Mouse (Mus musculus) frontal cortex, postnatal 36 days (tissue): ENCODE measurements around the gene Tekt1.
"Not testable (repeated sequence)": the region's sequence is repeated elsewhere in the genome, so short reads cannot be mapped to it uniquely, and the experiment has no call there.

ENCODE experiments used
- DNase-seq, 2 experiments: peaks; one replicate each; pipeline ENCODE4 v3.0.0; 2022; ENCODE audit warnings: low spot score in 2 of 2

Gene Tekt1

DNA sequence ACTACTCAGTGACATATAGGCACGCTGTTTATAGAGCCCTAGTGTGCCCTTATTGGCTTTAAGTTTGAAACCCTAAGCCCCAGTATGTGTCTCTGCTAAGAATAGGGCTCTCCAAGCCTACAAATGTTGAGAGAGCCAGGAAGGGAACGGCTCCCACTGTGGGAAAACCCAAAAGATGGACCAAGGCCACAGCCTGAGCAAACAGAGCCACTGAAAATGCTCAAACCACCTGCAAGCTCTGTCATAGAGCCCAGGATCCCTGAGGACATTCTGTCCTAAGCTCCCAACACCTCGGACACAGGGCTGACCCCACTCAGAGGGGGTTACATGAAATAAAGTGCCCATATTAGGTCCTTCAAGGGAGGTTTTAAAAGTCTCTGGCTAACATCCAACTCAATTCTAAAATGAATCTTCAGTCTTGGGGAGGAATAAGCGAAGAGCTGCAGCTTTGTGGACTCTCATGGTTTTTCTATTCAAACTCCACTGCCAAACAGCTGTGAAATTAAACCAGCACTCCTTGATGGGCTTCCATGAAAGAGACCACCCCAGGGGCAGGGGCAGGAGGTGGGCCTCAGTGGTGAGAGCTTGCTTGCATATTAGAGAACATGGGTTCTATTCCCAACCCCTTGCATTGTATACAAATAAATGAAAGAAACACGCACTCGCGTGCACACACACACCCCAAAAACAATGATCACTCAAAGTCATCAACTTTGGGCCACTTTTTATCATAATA lies 27.3 kb upstream of the Tekt1 start:
- no peak for DNase-seq

DNA sequence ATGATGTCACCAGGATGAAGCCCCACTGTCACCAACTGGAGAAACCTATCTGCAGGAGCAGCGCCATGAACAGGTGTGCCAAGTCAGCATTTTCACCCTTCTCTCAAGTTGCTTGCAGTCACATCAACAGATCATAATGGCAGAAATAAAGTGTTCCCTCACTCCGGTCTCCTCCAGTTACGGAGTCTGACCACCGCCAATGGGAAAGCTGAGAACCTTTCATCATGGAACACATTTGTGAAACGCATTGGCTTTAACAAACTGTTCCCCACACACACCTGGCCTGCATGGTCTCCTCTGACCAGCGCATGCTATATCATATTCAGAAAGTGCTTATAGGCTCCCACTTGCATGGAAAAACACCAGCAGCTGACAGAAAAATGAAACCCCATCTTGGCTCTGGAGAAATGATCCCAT lies 25.9 kb upstream of the Tekt1 start:
- no peak for DNase-seq

DNA sequence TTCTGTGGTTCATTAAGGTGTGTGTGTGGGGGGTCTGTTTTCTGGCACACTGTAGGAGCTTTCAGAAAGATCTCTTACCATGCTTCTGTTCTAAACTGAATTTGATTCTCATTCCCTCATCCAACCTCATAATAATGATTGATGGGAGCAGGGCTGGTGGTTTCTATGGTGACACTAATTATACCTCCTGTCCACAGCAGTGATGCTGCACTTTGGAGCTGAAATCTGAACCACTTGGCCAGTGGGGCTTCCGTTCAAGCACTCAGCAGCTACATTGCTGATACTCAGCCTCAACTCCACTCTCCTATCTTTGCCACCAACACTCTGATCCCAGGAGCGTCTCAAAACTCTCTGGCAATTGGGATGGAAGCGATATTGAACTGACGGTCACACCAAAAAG lies 17.1 kb upstream of the Tekt1 start:
- DNase-seq, result no peak

DNA sequence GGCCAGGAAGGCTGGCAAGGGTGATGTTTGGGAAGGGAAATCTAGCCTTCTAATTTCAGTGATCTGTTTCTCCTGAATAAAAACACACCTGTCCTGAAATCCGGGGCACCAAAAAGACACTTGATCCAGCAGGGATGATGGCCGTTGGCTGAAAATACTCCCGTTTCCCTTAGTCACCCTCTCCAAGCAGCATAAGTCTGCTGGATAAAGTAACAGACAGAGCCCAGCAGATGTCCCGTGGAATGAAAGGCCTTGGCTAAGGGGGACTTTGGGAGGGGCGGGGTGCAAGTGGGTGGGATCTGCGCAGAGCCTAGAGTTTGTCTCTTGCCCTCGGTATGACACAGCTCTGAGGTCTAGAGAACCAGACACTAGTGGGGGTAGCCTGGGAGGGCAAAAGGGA lies 16.0 kb upstream of the Tekt1 start:
- DNase-seq, result no peak

DNA sequence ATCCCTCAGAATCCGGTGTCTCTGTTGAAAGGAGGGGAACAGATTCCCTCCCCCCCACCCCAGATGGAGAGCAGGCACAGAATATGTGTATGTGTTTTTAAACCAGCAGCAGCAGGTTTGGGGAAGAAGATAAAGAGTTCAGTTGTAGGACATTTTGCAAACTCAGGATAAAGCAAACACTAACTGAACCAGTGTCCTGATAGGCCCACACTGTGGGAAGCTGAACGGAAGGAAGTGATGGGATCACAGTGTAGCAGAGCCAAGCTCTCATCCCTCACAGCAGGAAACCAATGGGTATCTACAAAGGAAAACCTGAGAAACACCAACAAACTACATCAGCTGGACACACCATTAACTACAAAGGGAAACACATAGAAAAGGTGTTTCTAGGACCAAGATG lies 14.3 kb upstream of the Tekt1 start:
- DNase-seq, result no peak

DNA sequence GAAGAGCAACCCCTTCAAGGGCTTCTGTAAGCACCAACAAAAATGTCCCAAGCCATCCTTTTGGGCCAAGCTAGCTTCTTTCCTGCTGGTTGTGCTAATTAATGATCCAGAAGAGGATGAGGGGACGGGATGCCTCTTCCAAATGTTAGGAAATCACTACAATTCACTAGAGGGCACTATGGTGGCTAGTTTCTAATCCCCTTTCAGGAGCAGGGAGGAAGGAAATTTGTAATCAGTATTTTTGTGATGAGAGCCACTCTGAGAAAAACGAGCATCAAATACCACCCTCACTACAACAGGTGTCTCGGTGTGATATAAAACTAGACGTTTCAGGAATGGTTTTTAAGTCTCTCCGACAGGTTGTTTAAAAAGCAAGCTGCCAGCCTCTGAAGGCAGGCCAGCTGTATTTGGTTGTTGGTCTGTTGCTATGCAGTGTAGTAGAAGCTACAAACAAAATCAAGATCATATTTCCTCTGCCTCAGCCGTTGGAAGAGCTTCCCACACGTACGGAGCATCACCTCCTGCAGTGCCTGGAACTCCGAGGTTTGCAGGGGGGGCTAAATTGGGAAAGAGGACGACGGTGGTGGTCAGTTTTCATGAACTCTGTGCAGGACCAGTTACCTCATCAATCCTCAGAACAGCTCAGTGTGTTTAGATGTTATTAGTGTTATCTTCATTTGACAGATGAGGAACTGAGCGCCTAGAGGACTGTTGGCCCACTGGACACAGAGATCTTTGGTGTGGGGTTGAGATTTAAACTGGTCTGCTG lies 7.8 kb upstream of the Tekt1 start:
- no peak for DNase-seq

DNA sequence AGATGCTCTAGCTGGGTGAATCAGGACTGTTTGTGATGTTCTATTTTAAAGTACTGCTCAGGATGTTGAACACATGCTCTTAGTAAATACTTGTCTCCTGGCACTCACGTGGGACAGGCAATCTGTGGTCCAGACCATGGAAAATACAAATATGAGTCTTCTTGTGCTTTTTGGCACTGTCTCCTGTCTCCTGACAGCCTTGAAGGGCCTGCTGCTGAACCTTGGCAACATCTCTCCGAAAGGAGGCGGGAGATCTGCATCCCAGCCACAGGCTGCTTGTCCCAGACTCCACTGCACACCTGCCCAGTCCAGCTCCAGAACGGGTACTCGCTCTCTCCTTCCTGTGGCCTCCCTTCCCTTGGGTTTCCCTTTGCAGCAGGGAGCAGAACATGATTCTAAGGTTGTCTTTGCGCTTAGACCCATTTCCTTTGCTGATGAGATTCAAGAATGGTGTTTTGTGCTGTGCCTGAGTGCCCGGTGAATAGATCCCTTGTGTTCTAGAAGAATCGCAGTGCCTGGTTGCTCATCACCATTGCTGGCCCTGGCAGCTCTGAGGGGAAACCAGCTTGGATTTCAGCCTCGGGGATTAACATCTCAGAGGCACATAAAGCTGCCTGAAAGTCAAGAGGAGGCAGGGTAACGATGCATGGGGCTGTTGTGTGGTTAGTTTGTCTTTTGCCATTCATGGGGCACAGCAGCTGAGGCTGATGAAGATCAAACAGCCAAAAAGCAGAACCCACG lies 5.9 kb upstream of the Tekt1 start:
- no peak for DNase-seq

DNA sequence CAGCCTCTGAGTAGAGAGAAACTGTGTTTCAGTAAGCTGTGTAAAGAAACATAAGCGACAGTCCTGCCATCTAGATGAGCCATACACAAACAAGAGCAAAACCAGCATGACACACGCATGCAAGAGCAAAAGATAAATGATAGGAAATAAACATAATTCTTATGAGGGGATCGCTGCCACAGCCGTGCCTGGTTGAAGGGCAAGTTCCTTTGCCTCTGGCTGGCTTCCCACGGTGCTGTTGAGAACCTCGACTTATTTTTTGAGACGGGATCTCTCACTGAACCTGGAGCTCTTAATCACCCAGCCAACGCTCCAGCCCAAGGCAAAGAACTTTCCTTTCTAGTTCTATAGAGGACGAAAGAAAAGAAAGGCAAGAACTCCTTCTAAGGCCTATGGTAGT lies 3.9 kb upstream of the Tekt1 start:
- DNase-seq, result no peak

DNA sequence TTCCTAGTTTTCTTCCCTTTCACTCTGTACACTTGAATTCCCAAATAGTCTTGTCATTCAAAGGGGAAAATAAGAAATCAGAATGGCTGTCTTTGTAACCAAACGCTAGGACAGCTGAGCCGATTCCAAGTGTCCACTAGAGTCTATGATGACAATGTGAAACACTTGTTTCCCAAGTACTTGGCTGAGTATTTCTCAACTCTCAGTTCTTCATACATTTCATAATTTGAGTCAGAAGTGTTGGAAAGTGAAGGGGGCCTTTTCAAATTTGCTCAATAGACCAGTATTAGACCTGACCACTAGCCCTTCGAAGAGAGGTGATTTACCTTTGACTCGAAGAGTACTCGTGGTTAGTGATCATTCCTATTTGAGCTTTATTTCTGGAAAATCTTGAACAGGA lies 2.3 kb upstream of the Tekt1 start:
- DNase-seq, result no peak

DNA sequence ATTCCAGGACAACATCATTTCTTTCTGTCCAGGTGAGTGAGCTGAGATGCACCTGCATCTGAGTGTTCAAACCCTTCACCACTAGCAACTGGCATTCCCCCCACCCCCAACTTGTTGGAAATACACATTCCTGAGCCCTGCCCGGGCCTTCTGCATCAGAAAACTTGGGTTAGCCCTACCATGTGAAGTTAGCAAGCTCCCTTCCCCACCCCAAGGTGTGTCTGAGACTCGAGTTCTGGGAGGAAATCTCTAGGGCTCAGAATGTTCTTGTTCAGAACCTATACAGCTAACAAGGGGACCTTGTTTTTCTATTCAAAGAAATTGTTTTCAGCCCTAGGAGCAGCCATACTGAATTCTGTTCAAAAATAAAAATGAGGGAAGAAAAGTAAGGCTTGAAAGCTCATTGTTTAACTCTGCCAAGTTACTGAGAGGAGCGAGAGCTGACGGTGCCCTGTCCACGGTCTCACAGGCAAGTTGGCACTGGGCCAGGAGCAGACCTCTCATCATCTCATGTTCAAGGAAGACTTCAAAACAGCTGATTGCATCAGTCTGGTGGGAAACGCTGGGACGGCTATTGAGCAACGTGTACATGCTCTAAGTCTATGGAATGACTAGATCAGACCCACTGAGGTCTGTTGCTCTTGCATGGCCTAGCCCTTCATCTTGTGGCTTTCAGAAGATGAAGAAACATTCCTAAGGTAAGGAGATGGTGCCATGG lies 1.4 kb upstream of the Tekt1 start:
- no peak for DNase-seq

DNA sequence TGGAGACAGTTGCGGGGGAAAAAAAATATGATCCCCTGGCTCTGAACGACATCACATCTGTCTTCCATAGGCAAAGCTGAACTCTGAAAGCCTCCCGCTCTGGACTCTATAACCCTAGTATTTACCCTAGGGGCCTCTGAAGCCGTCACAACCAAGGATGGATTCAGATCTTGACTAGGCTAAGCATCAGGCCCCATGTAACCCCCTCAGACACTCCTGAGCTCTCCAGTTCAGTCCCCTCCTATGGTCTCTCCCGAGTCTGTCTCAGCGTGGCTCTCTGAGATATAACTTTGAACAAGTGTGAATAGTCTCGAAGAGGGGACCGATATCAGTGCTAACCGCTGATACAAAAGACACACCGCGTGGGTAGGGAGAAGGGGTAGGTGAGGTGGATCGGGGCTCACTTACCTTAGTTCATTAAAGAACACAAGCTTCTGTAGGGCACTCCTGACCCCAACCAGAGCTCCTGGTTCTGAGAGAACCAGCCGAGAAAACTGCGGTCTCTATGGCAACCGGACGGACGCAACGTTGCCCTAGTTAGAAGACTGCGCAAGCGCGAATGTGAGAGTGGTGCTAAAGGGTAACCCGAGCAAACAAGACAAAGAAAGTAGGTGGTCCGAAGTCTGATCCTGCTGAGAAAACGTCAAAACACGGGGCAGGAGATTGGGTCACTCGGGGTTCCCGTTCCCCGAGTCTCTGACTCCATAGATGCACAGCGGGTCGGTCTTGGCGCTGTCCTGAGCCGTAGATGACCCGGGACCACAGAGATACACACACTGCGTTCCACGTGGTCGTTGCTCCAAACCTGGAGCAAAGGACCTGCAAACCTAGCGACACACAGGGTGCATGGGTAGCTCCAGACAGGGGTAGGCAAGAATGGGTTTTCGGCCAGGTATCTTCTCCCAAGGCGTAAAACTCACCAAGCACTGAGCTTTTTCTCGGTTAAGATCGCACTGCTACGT lies 576 bp downstream of the Tekt1 start:
- DNase-seq, result peak; percentile 74 to 83

DNA sequence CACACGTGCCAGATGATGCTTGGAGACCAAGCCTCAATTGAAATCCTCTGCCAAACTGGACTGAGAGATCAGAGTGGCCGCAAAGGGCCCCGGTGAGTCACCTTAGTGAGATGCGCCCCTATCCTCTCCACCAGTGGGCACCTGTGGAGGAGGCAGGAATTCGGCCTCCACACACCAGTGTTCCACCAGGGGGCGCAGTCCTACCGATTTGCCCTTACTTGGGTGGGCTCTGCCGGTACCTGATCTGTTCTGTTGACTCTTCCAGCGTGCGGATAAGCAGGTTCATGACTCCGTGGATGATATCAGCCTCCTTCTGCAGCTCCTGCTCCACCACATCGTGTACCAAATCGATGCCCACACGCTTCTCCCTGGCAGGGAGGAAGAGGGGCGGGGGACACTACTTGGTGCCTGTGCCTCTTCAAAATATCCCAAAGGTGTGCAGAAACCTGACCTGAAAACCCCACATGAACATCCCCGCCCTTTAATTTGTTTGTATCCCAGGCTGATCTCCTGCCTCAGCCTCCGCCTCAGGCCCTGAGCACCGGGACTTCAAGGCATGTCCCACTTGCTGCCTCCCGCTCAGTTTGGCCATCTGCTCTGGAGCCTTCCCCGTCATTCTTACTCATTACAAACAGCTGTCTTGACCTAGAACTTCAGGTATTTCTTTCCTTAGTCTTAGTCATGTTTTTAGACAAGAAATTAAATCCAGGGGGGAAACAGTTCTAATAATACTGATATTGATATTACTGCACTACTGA lies 7.1 kb downstream of the Tekt1 start:
- peak; percentile 53 to 55 for DNase-seq

DNA sequence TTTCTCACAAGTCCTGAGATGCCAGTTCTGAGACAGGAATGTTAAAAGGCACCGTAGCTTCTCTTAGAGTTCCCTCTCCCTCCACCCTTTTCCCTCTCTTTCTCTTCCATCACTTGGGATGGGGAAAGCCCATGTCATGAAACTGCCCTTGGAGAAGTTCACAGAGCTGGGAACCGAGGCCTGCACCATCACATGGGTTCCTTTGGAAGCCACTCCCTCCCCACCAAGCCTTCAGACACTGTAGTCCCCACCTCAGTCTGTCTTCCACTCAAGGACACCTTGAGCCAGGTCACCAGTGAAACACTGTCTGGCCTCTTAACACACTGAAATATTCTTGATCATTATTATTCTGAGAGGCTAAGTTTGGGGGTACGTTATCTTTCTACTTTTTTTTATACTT lies 9.1 kb downstream of the Tekt1 start:
- no peak for DNase-seq

DNA sequence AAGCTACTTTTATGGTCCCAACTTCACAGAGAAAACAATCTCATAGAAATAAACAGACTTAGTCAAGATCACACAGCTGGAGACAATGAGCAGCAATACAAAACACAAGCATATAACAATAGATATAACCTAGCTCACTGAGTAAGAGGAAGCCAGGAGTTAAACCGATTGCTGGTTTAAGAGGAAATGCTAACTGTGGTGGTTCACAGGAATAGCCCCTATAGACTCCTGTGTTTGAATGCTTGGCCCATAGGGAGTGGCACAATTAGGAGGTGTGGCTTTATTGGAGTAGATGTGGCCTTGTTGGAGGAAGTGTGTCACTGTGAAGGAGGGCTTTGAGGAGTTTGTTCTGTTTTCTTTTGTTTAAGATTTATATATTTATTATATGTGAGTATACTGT lies 10.0 kb downstream of the Tekt1 start:
- no peak for DNase-seq

DNA sequence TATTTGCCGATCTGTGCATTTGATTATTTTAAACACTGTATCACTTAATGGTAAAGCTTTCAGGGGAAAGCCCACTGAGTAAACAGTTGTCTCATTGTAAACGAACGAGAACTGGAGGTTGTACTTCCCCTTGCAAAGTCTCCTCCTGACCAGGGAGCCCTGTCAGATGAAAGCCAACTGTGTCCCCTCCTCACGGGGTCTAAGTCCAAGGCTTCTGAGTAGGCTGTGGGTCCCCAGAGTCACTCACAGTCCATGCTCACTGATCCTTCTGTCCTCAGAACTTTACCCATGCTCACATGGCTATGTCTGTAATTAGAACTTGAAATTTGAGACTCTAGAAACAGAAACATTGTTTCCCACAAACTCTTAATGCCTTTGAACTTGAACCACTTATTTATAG lies 12.6 kb downstream of the Tekt1 start:
- DNase-seq, result no peak

DNA sequence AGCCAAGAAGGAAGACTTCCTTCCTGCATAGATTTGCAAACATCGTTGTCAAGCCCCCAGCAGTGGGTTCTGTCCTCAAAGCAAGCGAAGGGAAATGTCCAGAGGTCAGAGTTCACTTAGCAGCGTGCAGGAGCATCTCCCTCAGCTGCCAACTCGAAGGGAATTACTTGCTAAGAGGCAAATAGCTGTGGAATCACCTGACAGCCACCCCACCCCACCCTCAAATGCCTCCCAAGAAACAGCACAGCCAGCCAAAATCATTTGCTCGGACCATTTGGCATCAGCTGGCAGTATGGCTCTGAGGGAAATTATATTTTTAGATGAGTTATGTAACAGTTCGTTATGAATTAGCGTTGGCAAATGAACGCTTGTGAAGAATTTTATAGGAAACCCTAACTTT lies 13.2 kb downstream of the Tekt1 start:
- DNase-seq, result peak in 1 of 2 experiments; percentile 33

DNA sequence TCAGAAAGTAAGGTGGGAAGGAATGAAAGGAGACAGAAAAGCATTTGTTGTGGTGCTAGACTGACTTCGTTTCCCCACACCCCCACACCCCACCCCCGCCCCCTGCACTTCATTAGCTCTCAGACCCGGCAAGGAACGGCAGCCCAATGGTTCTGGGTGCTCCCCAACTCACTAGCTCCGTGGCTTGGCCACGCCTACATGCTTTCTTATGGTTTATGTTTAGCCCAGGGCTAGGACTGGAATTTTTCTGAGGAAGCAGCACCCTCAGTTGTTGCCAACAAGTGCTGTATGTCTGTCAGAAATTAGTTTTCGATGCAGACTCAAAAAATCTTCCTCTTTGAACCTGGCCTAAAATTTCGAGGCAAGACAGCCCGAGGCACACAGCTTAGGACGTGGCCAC lies 13.7 kb downstream of the Tekt1 start:
- peak in 1 of 2 experiments; percentile 23 for DNase-seq

DNA sequence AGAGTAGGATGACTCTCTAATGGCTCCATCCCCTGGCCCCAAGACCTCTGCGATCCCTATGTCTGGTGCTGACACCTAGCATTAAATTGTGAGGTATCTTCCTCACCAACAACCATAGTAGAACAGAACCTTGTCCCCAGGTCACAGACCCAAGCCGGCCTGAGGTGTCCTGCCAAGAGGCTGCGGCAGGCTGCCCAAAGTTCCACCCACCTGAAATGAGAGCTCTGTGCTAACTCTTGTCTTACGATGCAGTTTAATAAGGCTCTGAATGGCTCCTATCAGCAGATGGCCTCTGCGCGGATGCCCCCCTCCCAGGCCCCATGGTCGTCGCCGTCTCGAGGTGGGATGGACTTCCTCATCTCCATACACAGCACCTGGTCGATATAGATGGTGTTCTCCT lies 17.8 kb downstream of the Tekt1 start:
- no peak for DNase-seq

DNA sequence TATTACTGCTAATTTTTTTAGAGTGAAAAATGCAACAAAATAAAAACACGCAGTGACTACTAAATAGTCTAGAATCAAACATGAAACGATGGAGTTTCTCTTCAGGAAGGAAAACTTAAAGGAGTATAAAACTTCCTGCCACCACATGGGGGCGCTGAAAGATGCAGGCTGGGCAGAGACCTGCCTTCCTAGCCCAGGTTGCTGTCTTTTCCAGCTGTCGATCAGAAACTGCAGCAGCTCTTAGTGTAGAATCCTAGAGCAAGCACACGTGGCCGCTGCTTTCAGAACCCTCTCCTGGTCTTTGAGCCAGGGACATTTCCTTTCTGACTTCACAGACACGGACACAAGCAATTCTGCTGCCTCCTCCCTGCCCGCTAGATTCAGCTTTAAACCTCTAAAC lies 18.3 kb downstream of the Tekt1 start:
- DNase-seq, result peak in 1 of 2 experiments; percentile 59

DNA sequence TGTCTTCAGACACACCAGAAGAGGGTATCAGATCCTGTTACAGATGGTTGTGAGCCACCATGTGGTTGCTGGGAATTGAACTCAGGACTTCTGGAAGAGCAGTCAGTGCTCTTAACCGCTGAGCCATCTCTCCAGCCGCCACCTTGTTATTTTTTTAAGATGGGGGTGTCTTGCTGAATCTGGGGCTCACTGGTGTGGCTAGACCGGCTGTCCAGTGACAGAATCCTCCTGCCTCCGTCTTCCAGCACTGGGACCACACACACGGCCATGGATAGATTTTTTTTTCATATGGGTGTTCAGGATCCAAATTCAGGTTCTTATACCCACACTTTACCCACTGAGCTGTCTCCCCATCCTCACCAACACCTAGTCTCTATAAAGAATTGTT lies 19.0 kb downstream of the Tekt1 start:
- DNase-seq, result not testable (repeated sequence)
